Mouse (Mus musculus): ENCODE measurements around the gene Ythdf1.

GRCm38 (mm10) chr2:180889921-180890280 is 30.8 kb downstream of the Ythdf1 start:
- TF ChIP-seq CTCF (IDR thresholded peaks at IDR 0.05 in 2 of 3, conservative IDR thresholded peaks at IDR 0.05 in 1 of 3; ENCODE audit: control insufficient read depth in 1 of 3, insufficient read depth in 1 of 3, low read depth in 2 of 3, low read length in 3 of 3, poor library complexity in 1 of 3, severe bottlenecking in 1 of 3) (no peak), RAD21 (IDR thresholded peaks at IDR 0.05; ENCODE audit: low read depth, low read length) (no peak), GATA1 (IDR thresholded peaks at IDR 0.05; ENCODE audit: low read depth, low read length) (no peak), RCOR1 (IDR thresholded peaks at IDR 0.05; ENCODE audit: low read depth, low read length) (no peak), MYB (IDR thresholded peaks at IDR 0.05; ENCODE audit: low read depth, low read length) (no peak), NRF1 (IDR thresholded peaks at IDR 0.05; ENCODE audit: insufficient read depth, low read depth, low read length, poor library complexity, severe bottlenecking) (no peak), EP300 (IDR thresholded peaks at IDR 0.05; ENCODE audit: low read depth in 1 of 2, low read length in 2 of 2) (no peak), POLR2A (IDR thresholded peaks at IDR 0.05; ENCODE audit: control insufficient read depth in 1 of 2, insufficient read depth in 1 of 2, low read depth in 1 of 2, low read length in 2 of 2, poor library complexity in 1 of 2) (no peak), POLR2AphosphoS5 (IDR thresholded peaks at IDR 0.05; ENCODE audit: borderline replicate concordance, low read depth, low read length) (no peak), MAX (IDR thresholded peaks at IDR 0.05; ENCODE audit: low read length) (no peak), MYC (IDR thresholded peaks at IDR 0.05; ENCODE audit: low read depth, low read length) (no peak), HCFC1 (IDR thresholded peaks at IDR 0.05; ENCODE audit: low read depth, low read length) (no peak), ZNF384 (IDR thresholded peaks at IDR 0.05; ENCODE audit: low read depth, low read length) (no peak), ZKSCAN1 (IDR thresholded peaks at IDR 0.05; ENCODE audit: low read depth, low read length) (no peak)
